Mouse (Mus musculus): ENCODE measurements around the gene Rbm45. TPM values are rescaled to one million over a fixed set of nuclear protein-coding genes. Genes with fewer than 3 reads are reported as not detected.

Rbm45 gene
- polyA plus RNA-seq, 1 experiment, result 12.6 TPM

DNA sequence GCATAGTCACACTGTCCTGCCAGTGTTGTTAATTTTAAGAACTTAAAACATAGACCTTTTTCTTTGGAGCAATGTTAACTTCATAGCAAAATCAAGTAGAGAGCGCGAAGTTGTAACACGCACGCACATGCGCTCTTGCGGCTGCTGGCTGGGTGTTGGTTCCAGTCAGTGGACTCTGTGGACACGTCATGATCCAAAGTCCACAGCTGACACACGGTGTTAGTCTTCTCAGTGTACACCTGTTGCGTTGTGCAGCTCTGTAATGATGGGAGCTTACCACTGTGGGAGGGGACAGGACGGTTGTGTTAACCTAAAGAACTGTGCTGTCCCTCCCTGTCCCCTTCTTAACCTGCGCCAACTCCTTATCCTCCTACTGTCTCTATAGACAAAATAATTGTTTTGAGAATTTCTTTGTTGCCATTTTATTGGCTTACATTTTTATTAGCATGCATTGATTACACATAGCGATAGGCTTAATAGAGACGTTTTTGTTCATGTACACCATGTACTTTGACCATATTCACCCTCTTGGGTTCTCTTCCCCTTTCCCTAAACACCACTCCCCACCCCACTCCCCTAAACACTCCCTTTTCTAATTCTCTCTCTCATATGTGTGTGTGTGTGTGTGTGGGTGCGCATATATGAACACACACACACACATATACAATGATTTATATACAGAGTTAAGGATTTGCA lies 47.8 kb downstream of the Rbm45 start:
- Histone ChIP-seq H3K4me3 (ENCODE audit: insufficient read depth, low read depth, low read length) (no peak overlapping the region), H3K27ac (replicated peaks; ENCODE audit: low read depth, low read length) (no peak overlapping the region), H3K4me1 (ENCODE audit: control insufficient read depth, insufficient read depth, insufficient read length, low read length) (no peaks in the 10 kb centered on the region)

GRCm38 (mm10) chr2:76418142-76418518 lies 48.3 kb downstream of the Rbm45 start:
- H3K27ac ChIP-seq (replicated peaks; ENCODE audit: low read depth, low read length), result no peak overlapping the region
- H3K4me1 ChIP-seq (ENCODE audit: control insufficient read depth, insufficient read depth, insufficient read length, low read length), result no peaks in the 10 kb centered on the region
- no peak overlapping the region for H3K4me3 ChIP-seq (ENCODE audit: insufficient read depth, low read depth, low read length)

DNA sequence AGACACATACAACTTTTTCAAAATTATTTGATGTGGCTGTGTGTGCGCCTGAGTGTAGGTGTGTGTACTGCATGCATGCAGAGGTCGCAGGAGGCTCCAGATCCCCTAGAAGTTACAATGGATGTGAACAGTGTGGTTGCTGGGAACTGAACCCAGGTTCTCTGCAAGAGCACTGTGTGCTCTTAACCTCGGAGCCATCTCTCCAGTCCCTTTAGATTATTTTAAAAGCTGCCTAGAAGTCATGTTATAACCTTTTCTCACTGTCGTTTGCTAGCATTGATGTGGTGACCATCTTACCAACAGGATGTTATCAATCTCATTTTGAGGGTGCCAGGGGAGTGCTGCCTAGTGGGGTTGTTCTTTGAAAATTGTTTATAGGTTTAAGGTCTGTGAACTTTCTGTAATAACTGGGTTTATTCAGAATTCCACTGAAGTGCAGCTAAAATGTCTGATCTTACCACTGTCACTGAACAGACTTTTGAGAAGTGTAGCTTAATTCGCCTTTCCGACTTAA lies 51.7 kb downstream of the Rbm45 start:
- H3K4me1 ChIP-seq (ENCODE audit: control insufficient read depth, insufficient read depth, insufficient read length, low read length), result no peaks in the 10 kb centered on the region
- H3K27ac ChIP-seq (replicated peaks; ENCODE audit: low read depth, low read length), result no peak overlapping the region
- H3K4me3 ChIP-seq (ENCODE audit: insufficient read depth, low read depth, low read length), result no peak overlapping the region

- no peak overlapping the region for H3K27ac ChIP-seq (replicated peaks; ENCODE audit: low read depth, low read length)
- no peak overlapping the region for H3K4me3 ChIP-seq (ENCODE audit: insufficient read depth, low read depth, low read length)
- no peaks in the 10 kb centered on the region for H3K4me1 ChIP-seq (ENCODE audit: control insufficient read depth, insufficient read depth, insufficient read length, low read length)
These were observed 57.0 kb downstream of the Rbm45 start for GRCm38 (mm10) chr2:76426816-76427215.

GRCm38 (mm10) chr2:76429318-76429717 lies 59.5 kb downstream of the Rbm45 start:
- H3K4me3 ChIP-seq (ENCODE audit: insufficient read depth, low read depth, low read length), result no peak overlapping the region
- H3K4me1 ChIP-seq (ENCODE audit: control insufficient read depth, insufficient read depth, insufficient read length, low read length), result no peaks in the 10 kb centered on the region
- H3K27ac ChIP-seq (replicated peaks; ENCODE audit: low read depth, low read length), result no peak overlapping the region

DNA sequence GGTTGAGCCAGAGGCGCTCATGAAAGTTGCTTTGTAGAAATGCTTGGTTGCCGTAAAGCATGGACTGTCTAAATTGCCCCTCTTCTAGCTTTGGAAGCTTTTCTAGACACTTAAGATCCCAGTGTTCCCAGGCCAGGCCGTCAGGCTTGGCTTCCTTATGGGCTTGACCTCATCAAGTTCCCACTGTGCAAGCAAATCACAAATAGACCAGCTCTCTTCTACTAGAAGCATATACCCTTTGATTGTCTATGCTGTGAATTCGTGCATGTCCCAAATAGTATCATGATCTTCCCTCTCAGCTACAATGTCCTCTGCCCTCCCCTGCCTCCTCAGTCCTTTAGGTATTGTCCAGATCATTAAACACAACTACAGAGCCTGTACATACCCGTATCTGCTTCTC lies 60.1 kb downstream of the Rbm45 start:
- no peak overlapping the region for H3K27ac ChIP-seq (replicated peaks; ENCODE audit: low read depth, low read length)
- no peak overlapping the region for H3K4me3 ChIP-seq (ENCODE audit: insufficient read depth, low read depth, low read length)
- no peaks in the 10 kb centered on the region for H3K4me1 ChIP-seq (ENCODE audit: control insufficient read depth, insufficient read depth, insufficient read length, low read length)

- no peak overlapping the region for H3K4me3 ChIP-seq (ENCODE audit: insufficient read depth, low read depth, low read length)
- H3K4me1 ChIP-seq (ENCODE audit: control insufficient read depth, insufficient read depth, insufficient read length, low read length), result no peaks in the 10 kb centered on the region
- no peak overlapping the region for H3K27ac ChIP-seq (replicated peaks; ENCODE audit: low read depth, low read length)
These were observed 60.8 kb downstream of the Rbm45 start for GRCm38 (mm10) chr2:76430539-76430938.

Other genes with a start within 250 kb of the Rbm45 start
- 0.79 and 0.91 TPM in 2 replicates for gene Pde11a, start 31.2 kb upstream of the Rbm45 start, polyA plus RNA-seq (2012; ENCODE audit: insufficient read depth, insufficient read length, missing spikeins)
- not detected in 2 replicates for gene Cyct, start 9.5 kb upstream of the Rbm45 start, polyA plus RNA-seq (2012; ENCODE audit: insufficient read depth, insufficient read length, missing spikeins)
- 5.2 and 5.8 TPM in 2 replicates for gene Osbpl6, start 36.5 kb downstream of the Rbm45 start, polyA plus RNA-seq (2012; ENCODE audit: insufficient read depth, insufficient read length, missing spikeins)